Mouse (Mus musculus) ZHBTc4 (cell line): ENCODE measurements around the gene Dcaf6.

Experiments used
- DNase-seq: peaks from one replicate; pipeline ENCODE4 v3.0.0-alpha.2; 2011; ENCODE audit warnings: low read depth, low spot score

Dcaf6 gene

GRCm38 (mm10) chr1:165460360-165460800 lies at the start of gene Dcaf6, which contains the start of gene Mpc2:
Gene Dcaf6, minus strand, starts transcription at chr1:165460475.
Gene Mpc2, plus strand, starts transcription at chr1:165460637.
- peak; percentile 98 for DNase-seq

GRCm38 (mm10) chr1:165506303-165506702 lies 46.0 kb upstream of the Dcaf6 start:
- DNase-seq, result no peak

GRCm38 (mm10) chr1:165503307-165504024 lies 43.2 kb upstream of the Dcaf6 start:
- DNase-seq, result no peak

- DNase-seq, result no peak
These were observed 38.6 kb upstream of the Dcaf6 start for GRCm38 (mm10) chr1:165498856-165499255.

- no peak for DNase-seq
These were observed 28.9 kb upstream of the Dcaf6 start for GRCm38 (mm10) chr1:165489197-165489596.

- DNase-seq, result no peak
These were observed 25.8 kb upstream of the Dcaf6 start for GRCm38 (mm10) chr1:165486108-165486507.

- DNase-seq, result no peak
These were observed 24.5 kb upstream of the Dcaf6 start, which contains the start of gene Adcy10 for GRCm38 (mm10) chr1:165484688-165485233. Gene Adcy10, plus strand, starts transcription at chr1:165485183.

- DNase-seq, result no peak
These were observed 11.2 kb upstream of the Dcaf6 start for GRCm38 (mm10) chr1:165471490-165471889.

GRCm38 (mm10) chr1:165469717-165470116 lies 9.4 kb upstream of the Dcaf6 start:
- DNase-seq, result no peak

GRCm38 (mm10) chr1:165468971-165469370 lies 8.7 kb upstream of the Dcaf6 start:
- DNase-seq, result no peak

- DNase-seq, result no peak
These were observed 4.3 kb upstream of the Dcaf6 start for GRCm38 (mm10) chr1:165464574-165464973.

- no peak for DNase-seq
These were observed 2.6 kb upstream of the Dcaf6 start for GRCm38 (mm10) chr1:165462861-165463260.

- DNase-seq, result no peak
These were observed 1.4 kb upstream of the Dcaf6 start for GRCm38 (mm10) chr1:165461681-165462080.

GRCm38 (mm10) chr1:165460801-165461377 lies 614 bp upstream of the Dcaf6 start:
- DNase-seq, result peak; percentile 100

- DNase-seq, result peak; percentile 66
These were observed 633 bp downstream of the Dcaf6 start for GRCm38 (mm10) chr1:165459503-165460181.

GRCm38 (mm10) chr1:165459041-165459502 lies 1.2 kb downstream of the Dcaf6 start:
- no peak for DNase-seq

GRCm38 (mm10) chr1:165441719-165442118 lies 18.6 kb downstream of the Dcaf6 start:
- DNase-seq, result no peak

GRCm38 (mm10) chr1:165441201-165441600 lies 19.1 kb downstream of the Dcaf6 start:
- DNase-seq, result no peak

- no peak for DNase-seq
These were observed 19.5 kb downstream of the Dcaf6 start for GRCm38 (mm10) chr1:165440788-165441187.

- DNase-seq, result no peak
These were observed 21.8 kb downstream of the Dcaf6 start for GRCm38 (mm10) chr1:165438289-165439021.

- no peak for DNase-seq
These were observed 27.4 kb downstream of the Dcaf6 start for GRCm38 (mm10) chr1:165432883-165433282.
